Mouse (Mus musculus): Measurements from ENCODE around the gene Gramd4. TPM values are rescaled to one million over a fixed set of nuclear protein-coding genes. Genes with fewer than 3 reads are reported as not detected.
"Not testable (repeated sequence)": the region's sequence is repeated elsewhere in the genome, so short reads cannot be mapped to it uniquely, and the experiment has no call there.

Gene Gramd4
- total and polyA plus RNA-seq, 2 experiments from 2014 or later, result 22.5 to 47.6 TPM

DNA sequence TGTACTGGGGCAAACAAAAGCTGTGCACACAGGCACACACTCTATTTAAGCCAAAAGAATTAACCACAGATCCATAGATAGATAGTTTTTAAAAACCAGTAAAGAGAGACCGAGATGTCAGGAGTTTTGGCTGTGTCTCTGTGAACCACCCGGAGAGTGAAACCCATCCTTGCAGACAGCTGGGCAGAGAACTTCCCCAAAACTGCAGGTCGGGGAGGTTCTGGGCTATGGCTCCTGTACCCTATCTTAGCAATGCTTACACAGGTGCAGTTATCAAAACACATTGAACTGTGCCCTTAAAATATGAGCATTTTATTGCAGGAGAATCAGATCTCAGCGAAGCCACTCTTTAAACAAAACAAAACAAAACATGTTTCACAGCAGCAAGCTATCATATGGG, 122.9 kb downstream of the Gramd4 start:
- H3K27ac ChIP-seq (ENCODE audit: low read depth, low read length), result no peak overlapping the region
- H3K4me2 ChIP-seq (ENCODE audit: low read depth, low read length, poor library complexity, severe bottlenecking), result no peak overlapping the region
- no peak overlapping the region for H3K9ac ChIP-seq (replicated peaks; ENCODE audit: low read length, poor library complexity, severe bottlenecking)
- H3K36me3 ChIP-seq (ENCODE audit: insufficient read depth, low read length), result no peaks in the 10 kb centered on the region
- DNase-seq (ENCODE audit: low spot score) (no peak), ATAC-seq (ENCODE audit: low FRiP score) (no peak)
- H3K4me3 ChIP-seq (ENCODE audit: low read depth, low read length), result no peak overlapping the region
- H3K27me3 ChIP-seq (ENCODE audit: insufficient read depth, low read length), result no peaks in the 10 kb centered on the region
- TF ChIP-seq CTCF (IDR thresholded peaks at IDR 0.05), result no peak
- no peaks in the 10 kb centered on the region for H3K9me3 ChIP-seq (ENCODE audit: low read length)
- WGBS, result 82% methylated on average over 4 of the region's 4 CpGs
- peaks cover 18% of the 10 kb centered on the region; the same call in 1 of the 2 replicates for H3K4me1 ChIP-seq (ENCODE audit: insufficient read depth, low read length)

DNA sequence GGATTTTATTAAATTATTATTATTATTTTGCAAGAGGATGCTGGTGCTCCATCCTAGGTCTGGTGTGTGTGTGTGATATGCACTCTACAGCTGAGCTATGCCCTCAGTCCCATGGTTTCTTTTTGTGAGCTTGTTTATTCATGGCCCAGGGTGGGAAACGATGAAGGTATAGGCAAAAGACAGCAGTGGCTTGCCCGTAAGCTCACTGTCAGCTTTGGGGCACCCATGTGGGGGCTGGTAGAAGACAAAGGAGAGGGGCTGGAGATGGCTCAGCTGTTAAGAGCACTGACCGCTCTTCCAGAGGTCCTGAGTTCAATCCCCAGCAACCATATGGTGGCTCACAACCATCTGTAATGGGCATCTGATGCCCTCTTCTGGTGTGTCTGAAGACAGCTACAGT, 123.8 kb downstream of the Gramd4 start:
- not testable (repeated sequence) for H3K27me3 ChIP-seq (ENCODE audit: insufficient read depth, low read length); DNase-seq (ENCODE audit: low spot score); H3K36me3 ChIP-seq (ENCODE audit: insufficient read depth, low read length); H3K4me3 ChIP-seq (ENCODE audit: low read depth, low read length); H3K9me3 ChIP-seq (ENCODE audit: low read length); H3K9ac ChIP-seq (replicated peaks; ENCODE audit: low read length, poor library complexity, severe bottlenecking); ATAC-seq (ENCODE audit: low FRiP score); H3K4me2 ChIP-seq (ENCODE audit: low read depth, low read length, poor library complexity, severe bottlenecking); H3K27ac ChIP-seq (ENCODE audit: low read depth, low read length)
- WGBS, result 89% methylated on average over 3 of the region's 3 CpGs
- peaks cover 22% of the 10 kb centered on the region; the same call in 1 of the 2 replicates for H3K4me1 ChIP-seq (ENCODE audit: insufficient read depth, low read length)

DNA sequence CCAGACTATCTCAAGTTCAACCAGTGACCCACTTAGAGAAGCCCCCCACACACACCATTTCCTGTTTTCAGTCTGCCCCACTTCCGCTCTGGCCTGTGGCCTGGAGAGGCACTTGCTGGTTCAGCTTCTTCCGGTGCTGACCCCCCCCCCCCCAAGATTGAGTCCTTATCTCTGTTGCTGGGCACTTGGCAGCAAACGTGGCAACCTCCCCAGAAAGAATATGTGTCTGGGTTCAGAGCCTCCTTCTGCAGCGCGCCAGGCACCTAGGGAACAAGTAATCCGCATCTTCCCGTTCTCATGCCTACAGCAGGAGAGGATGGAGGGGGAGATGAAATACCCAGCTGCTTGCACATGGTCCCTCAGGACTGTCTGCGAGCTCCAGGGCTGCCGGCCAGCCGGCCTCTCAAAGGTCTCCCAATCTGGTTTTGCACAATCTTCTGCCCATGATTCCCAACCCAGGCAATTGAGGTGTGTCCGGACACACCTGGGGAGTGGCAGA, 124.5 kb downstream of the Gramd4 start:
- no peaks in the 10 kb centered on the region for H3K36me3 ChIP-seq (ENCODE audit: insufficient read depth, low read length)
- ATAC-seq (ENCODE audit: low FRiP score), result no peak
- H3K27ac ChIP-seq (ENCODE audit: low read depth, low read length), result no peak overlapping the region
- 0 out of 2 replicates have a peak overlapping the region, but pooled peaks have one; percentile 13 for H3K9ac ChIP-seq (replicated peaks; ENCODE audit: low read length, poor library complexity, severe bottlenecking)
- no peak for TF ChIP-seq CTCF (IDR thresholded peaks at IDR 0.05)
- no peaks in the 10 kb centered on the region for H3K27me3 ChIP-seq (ENCODE audit: insufficient read depth, low read length)
- no peak overlapping the region for H3K4me3 ChIP-seq (ENCODE audit: low read depth, low read length)
- no peak for DNase-seq (ENCODE audit: low spot score)
- 0 out of 2 replicates have a peak overlapping the region, but pooled peaks have one; percentile 4 for H3K4me2 ChIP-seq (ENCODE audit: low read depth, low read length, poor library complexity, severe bottlenecking)
- H3K4me1 ChIP-seq (ENCODE audit: insufficient read depth, low read length), result peaks cover 26% of the 10 kb centered on the region; the same call in 1 of the 2 replicates
- 29% methylated on average over 11 of the region's 11 CpGs for WGBS
- no peaks in the 10 kb centered on the region for H3K9me3 ChIP-seq (ENCODE audit: low read length)

DNA sequence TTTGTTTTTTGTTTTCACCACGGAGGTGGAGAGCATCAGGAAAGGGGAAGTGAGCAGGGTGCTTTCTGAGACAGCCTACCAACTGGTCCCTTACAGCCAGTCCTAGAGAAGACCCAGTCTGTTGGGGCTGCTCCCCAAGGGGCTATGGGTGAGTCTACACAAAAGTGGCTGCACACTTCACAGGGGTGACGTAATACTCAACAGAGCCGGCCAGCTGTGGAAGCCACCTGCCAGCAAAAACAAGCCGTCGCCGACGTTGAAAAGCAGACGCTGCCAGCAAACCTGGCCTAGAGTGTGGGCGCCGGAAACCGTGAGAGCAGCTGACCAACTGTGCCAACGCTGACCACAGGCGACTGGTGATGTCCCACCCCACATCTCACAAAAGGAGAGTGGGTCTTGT, 125.2 kb downstream of the Gramd4 start:
- TF ChIP-seq CTCF (IDR thresholded peaks at IDR 0.05), result no peak
- DNase-seq (ENCODE audit: low spot score) (no peak), ATAC-seq (ENCODE audit: low FRiP score) (no peak)
- WGBS, result 41% methylated on average over 13 of the region's 13 CpGs
- no peak overlapping the region for H3K4me3 ChIP-seq (ENCODE audit: low read depth, low read length)
- no peak overlapping the region for H3K4me2 ChIP-seq (ENCODE audit: low read depth, low read length, poor library complexity, severe bottlenecking)
- H3K9ac ChIP-seq (replicated peaks; ENCODE audit: low read length, poor library complexity, severe bottlenecking), result no peak overlapping the region
- H3K9me3 ChIP-seq (ENCODE audit: low read length), result no peaks in the 10 kb centered on the region
- H3K27ac ChIP-seq (ENCODE audit: low read depth, low read length), result no peak overlapping the region
- H3K36me3 ChIP-seq (ENCODE audit: insufficient read depth, low read length), result no peaks in the 10 kb centered on the region
- H3K4me1 ChIP-seq (ENCODE audit: insufficient read depth, low read length), result peaks cover 26% of the 10 kb centered on the region; the same call in 1 of the 2 replicates
- no peaks in the 10 kb centered on the region for H3K27me3 ChIP-seq (ENCODE audit: insufficient read depth, low read length)

DNA sequence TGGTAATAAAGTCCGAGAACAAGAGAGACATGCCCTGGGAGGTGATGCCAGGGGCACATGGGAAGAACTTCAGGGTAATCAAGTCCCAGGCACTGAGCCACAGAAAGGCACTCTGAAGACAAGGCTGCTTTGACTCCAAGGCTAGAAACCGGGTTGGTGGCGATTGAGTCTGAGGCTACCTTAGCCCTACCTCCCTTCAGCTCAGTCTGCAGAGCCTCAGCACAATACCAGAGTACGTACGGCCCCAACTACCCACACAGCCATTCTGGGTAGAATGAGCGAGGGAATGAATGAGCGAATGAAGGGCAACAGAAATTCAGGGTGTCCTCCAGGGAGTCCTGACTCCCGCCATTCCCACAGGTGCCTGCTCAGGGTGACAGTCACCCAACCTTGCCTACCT, 126.0 kb downstream of the Gramd4 start:
- H3K4me2 ChIP-seq (ENCODE audit: low read depth, low read length, poor library complexity, severe bottlenecking), result peak overlapping the region; percentile 84
- WGBS, result 97% methylated on average over 8 of the region's 8 CpGs

DNA sequence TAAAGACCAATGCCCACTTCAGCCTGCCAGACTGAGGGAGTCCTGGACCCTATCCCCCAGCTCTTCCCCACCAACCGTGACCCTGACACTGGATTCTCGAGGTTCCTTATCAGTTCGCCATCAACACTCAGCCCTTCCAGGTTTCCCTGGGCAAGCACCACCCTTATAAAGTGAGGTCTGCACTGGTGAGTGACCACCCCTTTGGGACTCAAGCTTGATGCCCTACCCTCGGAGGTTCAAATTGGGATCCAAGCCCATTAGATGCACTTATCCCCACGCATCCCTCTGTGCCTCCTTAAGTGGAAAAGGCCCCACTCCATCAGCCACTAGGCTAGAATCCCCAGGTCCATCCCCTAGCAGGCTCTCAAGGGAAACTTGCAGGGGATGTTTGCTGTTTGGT, 126.6 kb downstream of the Gramd4 start:
- H3K27me3 ChIP-seq (ENCODE audit: insufficient read depth, low read length), result no peaks in the 10 kb centered on the region
- DNase-seq (ENCODE audit: low spot score) (no peak), ATAC-seq (ENCODE audit: low FRiP score) (no peak)
- WGBS, result 66% methylated on average over 5 of the region's 5 CpGs
- TF ChIP-seq CTCF (IDR thresholded peaks at IDR 0.05), result no peak
- no peaks in the 10 kb centered on the region for H3K9me3 ChIP-seq (ENCODE audit: low read length)
- peaks cover 26% of the 10 kb centered on the region; the same call in 1 of the 2 replicates for H3K4me1 ChIP-seq (ENCODE audit: insufficient read depth, low read length)
- peak overlapping the region; percentile 98 for H3K4me3 ChIP-seq (ENCODE audit: low read depth, low read length)
- H3K36me3 ChIP-seq (ENCODE audit: insufficient read depth, low read length), result no peaks in the 10 kb centered on the region
- H3K4me2 ChIP-seq (ENCODE audit: low read depth, low read length, poor library complexity, severe bottlenecking), result peak overlapping the region; percentile 84
- H3K27ac ChIP-seq (ENCODE audit: low read depth, low read length), result 0 out of 2 replicates have a peak overlapping the region, but pooled peaks have one; percentile 6
- H3K9ac ChIP-seq (replicated peaks; ENCODE audit: low read length, poor library complexity, severe bottlenecking), result peak overlapping the region; percentile 96; the same call in 1 of the 2 replicates

More for the DNA sequence above, 126.0 kb downstream of the Gramd4 start:
- no peak for TF ChIP-seq CTCF (IDR thresholded peaks at IDR 0.05)
- Histone ChIP-seq H3K4me3 (ENCODE audit: low read depth, low read length) (no peak overlapping the region), H3K36me3 (ENCODE audit: insufficient read depth, low read length) (no peaks in the 10 kb centered on the region), H3K4me1 (ENCODE audit: insufficient read depth, low read length) (peaks cover 26% of the 10 kb centered on the region; the same call in 1 of the 2 replicates), H3K9ac (replicated peaks; ENCODE audit: low read length, poor library complexity, severe bottlenecking) (no peak overlapping the region), H3K27me3 (ENCODE audit: insufficient read depth, low read length) (no peaks in the 10 kb centered on the region), H3K9me3 (ENCODE audit: low read length) (no peaks in the 10 kb centered on the region), H3K27ac (ENCODE audit: low read depth, low read length) (no peak overlapping the region)
- DNase-seq (ENCODE audit: low spot score) (no peak), ATAC-seq (ENCODE audit: low FRiP score) (no peak)

Data from midbrain, postnatal 0 days (tissue).